Mouse (Mus musculus) urinary bladder, postnatal 4 days (tissue): ENCODE data around the gene Sobp.
A peak's percentile ranks its signal among the peaks of the same experiment; 100 is the strongest.

Experiments used
- DNase-seq, 2 experiments: peaks; one replicate each; pipeline ENCODE4 v3.0.0; 2021 to 2022; ENCODE audit warnings: low spot score in 2 of 2

Sobp gene

DNA sequence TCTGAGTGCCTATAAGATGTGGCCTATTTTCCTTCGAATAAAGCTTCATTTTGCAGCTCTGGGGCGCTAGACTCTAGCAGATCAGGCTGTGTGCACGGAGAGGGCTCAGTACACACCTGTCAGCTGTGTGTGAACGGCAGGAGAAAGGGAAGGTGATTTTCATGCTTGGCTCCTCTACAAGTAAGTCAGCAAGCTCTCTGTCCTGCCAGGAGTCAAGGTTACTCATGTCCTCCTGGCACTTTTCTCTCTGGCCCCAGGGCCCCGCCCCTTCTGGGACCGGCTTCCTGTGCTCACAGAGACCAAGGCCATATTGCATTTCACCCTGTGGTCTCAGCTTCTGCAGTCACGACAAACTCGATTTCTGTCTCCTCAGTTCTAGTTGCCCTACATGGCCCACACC, 138.8 kb downstream of the Sobp start:
- DNase-seq = no peak

DNA sequence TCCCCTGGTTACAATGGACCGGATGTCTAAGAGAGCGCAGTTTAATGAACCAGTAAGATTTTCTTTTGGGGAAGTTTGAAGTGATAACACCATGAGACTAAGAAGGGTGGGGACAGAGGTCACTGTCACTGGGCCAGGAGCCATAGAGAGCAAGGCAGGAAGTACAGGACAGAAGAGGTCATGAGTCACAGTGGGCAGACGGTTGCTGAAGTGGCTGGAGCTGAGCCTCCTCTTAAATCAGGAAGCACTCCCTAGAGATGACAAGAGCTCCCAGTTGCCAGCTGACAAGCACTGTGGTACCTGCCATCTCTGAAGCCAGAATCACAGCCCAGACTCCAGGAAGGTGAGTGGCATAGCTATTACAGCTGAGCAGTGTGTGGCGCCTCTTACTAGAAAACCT, 139.5 kb downstream of the Sobp start:
- no peak for DNase-seq

DNA sequence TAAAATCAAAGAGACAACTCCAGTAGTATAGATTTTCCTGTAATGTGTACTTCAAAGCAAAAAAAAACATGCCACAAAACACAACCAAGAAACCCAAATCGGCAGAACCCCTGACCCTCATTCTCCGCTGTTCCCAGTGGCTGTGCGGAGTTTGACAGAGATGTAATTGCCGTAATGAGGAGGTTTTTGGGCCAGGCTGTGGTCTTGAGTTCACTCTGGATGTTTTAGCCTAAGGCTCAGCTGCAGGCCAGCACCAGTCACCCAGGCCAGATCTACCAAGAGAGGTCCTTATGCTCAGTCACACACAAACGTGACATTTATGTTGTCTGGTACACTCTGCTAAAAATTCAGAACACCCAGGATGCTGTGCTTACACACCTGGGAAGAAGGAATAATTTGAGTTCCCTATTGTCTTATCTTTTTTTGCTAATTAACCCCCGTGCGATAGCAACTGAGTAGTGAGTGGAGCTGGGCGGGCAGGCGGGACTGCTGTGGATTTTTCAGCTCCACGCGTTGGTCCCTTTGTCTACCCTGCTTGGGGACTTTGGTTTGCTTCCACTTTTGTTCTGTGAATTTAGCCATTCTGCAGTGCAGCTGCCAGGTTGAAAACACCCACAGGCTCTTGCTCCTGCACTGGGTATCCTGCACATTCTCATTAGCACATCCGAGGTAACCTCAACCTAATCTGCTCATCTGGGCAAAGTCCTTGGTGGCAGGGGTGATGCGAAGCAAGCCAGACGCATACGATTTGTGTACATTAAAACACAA, 140.7 kb downstream of the Sobp start:
- no peak for DNase-seq

DNA sequence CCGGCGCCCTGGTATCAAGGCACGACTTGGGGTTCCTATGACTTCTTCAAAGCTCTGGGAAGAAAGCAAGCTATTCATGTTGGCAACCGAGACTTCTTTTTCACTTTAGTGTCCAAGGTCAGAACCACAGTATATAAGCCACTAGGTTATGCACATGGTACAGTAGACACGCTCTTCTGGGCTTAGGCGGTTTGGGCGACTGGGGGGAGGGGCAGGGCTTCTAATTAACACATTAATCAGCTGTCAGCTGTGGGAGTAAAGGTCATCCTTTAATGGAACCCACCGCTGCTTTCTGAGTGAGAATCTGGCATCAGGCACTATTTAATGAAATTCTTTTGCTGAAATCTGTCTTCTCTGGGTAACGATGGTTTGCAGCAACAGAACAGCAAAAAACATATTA, 147.3 kb downstream of the Sobp start:
- DNase-seq = no peak

DNA sequence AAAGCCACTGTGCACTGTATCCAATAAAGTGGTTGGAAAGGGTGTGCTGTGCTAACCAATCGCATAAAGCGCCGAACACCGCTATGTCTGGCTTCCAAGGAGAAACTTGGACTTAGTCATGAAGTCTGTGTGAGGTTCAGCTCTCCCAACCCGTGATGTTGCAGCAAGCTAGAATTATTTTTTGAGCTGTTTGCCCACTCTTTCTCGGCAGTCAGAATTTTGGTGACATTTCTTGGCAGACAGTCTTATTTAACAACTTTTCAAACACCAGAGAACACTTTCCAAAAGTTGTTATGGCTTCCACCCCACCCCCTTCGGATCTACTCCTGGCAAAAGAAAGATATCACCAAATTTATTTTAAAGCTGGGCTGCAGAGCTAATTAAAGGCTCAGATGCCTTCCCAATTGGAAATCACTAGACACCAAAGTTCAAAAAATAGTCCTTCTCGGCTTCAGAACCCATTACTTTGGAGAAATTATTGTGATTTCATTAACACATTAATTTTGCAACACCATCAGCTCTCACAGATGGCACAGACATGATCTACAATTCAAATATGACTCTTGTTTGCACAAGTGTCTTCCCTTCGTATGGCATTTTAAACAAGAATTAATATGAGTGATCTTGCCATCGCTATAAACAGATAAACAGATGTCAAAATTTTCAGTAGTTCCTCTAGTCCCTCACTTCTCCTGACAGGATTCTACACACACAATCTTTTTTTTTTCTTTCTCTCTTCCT, 150.7 kb downstream of the Sobp start:
- DNase-seq = no peak

DNA sequence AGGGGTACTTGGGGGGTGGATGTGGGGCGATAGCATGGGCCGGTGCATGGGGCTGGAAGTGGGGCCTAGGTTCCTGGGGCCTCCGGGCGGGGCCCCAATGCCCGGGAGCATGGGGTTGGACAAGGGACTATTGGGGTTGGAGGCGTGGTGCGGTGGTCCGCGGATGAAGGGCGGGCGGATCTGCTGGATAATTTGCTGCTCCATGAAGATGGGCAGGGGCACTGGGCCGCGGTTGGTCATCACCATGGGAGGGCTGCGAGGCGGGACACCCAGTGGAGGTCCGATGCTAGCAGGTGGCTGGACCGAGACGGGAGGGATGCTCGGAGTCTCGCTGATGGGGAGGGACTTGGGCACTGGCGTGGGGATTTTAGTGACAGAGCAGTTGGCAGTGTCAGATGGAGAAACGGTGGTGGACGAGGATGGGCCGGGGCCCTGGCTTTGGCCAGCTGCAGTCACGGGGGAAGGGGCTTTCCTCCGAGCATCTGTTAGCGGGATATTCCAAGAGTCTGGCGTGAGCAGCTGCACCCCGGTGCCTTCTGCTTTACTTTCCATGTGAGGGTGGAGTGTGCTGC, 152.1 kb downstream of the Sobp start:
- DNase-seq = no peak

DNA sequence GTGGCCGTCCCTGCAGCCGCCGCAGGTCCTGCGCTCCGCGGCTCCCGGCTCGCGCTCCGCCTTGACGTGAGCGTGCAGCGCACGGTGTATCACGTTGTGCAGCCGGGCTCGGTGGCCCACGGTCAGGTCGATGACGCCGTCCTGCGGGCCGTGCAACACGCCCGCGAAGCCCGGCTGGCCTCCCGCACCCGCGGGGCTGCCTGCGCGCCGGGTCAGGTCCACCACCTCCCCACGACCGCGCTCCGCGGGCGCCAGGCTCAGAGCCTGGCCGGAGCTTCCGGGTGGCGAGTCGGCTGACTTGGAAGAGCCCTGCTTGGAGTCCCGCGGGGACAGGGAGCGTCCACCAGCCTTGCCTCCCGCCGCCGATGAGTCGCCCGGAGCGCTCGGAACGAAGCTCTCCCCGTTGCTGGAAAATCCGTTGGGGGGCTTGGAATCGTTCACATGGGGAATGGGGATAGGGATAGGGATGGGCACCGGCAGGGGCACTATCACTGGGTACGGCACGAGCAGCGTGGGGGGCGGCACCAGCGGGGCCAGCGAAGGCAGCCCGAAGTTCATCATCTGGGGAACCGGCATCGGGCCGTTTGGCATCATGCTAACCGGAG, 152.7 kb downstream of the Sobp start:
- peak in 1 of 2 experiments; percentile 25 for DNase-seq

DNA sequence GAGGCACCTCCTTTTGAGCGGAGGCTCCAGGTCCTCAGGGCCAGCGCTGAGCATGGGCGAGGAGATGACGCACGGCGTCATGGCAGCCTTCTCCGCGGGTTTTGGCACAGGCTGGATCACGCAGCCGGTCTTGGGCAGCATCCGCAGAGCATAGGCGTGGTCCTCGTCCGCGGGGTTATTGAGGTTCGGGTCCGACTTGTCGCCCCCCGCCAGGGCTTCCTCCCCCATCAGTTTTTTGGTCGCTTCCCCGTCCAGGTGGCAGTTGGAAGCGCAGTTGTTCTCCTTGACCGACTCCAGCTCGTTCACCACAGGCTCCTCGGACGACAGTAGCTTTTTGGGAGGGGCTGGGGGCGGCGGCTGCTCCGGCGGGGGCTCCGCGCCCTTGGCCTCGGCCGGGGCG, 153.3 kb downstream of the Sobp start:
- no peak for DNase-seq

DNA sequence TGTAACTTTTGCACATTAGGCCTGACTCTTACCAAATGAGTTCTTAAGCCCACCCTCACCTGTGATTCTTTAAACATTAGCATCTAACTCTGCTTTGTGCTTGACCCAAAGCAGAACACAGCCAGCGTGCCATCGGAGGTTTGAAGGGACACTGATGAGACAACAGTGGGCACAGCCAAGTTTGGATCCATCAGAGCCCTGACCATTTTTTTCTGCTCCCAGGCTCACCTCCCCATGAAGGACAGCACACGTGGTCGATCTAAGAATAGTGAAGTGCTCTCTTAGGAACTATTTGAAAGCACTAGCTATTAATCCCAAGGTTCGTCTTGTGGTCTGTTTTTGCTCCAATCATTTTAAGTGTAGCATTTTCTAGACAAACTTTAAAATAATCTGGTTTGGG, 159.5 kb downstream of the Sobp start:
- DNase-seq = no peak

DNA sequence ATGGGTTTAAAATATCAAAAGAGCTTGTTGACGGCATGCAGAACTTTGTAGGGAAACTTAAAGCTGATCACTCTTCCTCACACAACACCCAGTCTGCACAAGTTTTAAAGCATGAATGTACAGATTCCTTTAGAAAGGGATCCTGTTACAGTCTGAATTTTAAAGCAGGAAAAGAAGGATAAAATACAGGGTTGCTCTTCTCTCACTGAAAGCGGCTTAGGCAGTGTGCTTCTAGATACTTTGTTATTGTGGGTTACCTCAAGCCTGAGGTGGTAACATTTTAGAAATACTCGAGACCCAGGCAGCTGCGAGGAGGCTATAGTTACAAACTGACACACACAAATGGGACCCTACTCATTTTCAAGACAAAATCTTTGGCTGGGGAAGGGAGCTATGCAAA, 160.0 kb downstream of the Sobp start:
- DNase-seq = no peak

DNA sequence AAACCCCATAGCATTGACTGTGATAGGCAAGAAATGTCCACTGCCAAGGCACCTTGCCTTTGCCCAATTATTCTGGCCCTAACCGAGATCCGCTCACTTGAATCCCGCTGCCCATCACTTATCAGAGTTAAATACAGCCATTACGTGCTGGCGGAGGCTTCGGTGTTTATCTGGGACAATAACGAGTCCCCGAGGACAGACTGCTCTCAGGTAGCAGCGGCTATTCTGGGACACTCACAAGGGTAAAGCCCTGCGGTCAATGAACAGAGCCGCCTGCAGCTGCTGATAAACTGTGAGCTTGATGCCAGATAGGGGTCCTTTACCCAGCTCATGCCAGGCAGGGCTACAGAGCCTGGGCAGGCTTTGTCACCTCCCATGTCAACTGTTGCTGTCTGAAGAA, 166.2 kb downstream of the Sobp start:
- DNase-seq = no peak

DNA sequence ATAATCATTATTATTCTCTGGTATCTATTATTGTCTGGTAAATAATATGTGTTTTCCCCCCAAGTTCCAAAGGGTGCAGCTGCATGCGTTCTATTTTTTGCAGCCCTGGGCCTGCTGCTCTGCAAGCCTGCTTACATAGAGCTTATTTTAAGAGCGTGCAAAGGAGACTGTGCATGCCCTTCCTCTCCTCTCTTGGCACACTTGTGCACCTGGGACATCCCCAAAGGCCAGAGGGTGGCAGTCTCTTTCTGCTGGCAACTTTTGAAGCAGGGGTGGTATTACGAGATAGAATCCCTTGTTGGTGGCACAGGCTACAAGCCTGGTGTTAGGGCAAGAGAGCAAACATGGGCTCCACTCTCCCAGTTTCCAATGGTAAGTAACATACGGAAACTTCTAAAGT, 167.8 kb downstream of the Sobp start:
- no peak for DNase-seq

DNA sequence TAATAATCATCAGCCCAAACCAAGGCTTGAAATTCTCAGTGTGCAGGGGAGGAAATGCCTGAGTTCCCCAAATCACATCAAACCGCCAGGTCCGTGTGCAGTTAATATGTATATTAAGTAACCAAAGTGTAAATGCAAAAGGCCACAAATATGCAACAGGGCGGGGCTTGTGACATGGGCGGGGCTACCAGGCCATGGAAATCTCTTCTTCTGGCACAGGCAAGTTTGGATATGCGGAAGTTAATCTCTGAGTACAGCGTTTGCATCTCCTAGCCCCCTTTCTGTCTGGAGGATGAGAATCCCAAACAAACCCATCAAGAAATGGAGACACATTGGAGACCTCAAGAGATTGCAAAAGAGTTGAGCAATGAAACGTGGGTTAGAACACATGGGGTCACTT, 168.7 kb downstream of the Sobp start:
- DNase-seq = no peak

DNA sequence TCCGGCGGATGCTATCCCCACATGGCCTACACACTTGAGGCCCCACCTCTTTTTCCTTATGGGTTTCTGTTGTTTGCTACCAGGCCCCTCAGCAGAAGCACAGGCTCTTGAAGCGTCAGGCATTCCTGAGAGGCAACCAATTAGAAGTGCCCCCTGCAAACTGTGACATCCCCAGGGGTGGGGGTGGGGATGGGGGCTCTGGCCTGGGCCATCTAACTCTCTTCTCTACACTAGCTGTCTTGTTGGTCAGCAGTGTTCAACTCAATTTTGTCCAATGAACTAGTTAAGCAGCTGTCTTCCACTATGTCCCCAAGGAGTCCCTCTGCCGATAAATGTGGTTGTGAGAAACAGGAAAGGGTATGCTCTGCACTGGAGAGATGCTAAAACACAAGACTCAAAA, 169.3 kb downstream of the Sobp start:
- DNase-seq = no peak

DNA sequence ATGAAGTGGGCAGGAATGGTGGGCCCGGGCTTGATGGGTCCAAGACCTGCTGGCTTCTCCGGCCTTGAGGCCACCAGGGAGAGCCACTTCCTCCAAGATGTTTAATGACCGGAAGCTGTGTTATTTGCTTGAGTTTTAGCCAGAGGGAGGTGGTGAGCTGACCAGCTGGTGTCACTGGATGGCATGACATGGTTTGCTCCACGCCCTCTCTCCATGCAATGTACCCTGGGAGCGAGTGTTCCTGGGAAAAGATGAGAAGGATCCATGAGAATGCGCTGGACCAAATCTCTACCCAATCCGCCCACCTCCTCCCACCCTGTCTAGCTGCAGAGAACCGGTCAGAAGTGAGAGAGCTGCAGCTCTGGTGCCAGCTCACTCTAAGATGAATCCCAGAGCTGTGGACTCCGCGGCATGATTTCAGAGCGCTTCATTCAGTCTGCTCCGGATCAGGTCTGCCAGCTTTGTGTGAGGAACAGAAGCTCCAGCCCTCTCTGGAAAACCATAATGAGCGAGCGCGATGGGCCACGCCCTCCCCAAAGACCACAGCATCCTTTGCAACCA, 170.1 kb downstream of the Sobp start:
- no peak for DNase-seq

DNA sequence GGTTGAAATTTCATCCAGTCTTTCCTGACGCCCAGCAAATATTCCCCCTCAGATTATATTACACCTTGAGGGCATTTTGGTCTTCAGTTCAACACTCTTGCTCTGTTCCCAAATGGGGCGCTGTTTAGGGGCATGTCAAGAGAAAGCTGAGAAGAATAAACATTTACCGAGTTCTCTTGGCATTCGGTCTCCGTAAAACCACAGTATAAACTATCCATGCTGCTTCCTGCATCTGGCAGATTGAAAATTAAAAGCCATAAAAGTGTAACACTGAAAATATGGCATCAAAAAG, 170.9 kb downstream of the Sobp start:
- no peak for DNase-seq

DNA sequence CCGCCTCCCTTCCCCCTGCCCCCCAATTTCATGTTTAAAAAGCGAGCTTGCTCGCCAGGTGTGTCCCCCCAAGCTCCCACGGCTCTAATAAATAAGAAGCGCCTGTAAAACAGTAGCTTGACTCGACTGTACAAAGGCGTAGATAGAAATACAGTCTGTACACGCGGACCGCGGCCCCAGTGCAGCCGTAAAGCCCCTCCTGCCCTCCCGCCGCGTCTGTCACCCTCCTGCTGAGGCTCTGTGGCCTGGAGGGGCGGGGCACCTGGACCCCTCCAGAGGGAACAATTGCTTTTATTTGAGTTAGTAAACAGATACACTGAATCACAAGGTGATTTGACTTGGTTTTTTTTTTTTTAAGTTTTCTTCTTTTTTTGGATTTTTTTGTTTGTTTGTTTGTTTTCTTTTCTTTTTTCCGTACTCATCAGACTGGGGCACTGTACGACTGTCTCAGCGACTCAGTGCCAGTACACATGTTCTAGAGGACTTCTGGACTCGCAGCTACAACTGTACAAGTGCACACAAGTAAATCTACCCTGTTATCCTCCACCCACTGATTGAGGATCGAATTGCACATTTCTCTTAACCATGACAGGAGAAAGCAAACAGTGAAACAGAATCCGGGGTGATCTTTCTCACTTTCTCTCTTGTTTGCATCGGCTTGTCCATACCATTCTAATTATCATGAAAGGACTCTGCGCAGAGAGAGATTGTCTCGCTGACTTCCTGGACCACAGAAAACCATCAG, 171.4 kb downstream of the Sobp start:
- DNase-seq = no peak

DNA sequence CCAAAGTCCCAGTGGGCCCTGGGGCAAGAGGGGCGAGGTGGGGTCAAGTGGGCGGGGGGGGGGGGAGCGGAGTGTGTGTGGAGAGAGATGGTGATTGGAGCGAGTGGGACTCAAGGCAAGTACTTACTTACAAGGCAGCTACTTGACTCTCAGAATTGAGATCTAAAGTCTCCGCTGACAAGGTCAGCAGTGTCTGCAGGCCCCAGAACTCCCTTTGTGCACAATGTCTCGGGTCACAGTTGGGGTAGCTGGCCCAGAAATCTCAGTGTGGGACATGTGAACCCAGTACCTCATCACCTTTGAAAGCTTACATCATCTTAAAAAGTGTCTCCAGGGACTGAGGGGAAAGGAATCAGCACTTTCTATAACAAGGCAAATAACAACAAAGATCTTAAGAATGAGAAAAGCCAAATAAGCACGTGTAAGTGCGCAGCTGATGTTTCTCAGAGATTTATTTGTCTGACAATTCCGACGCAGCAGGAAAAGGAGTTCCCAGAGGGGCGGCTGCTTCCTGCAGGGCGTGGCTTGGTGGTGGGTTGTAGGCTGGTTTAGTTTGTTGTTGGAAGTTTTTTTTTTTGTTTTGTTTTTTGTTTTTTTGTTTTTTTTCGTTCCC, 172.2 kb downstream of the Sobp start:
- no peak for DNase-seq

DNA sequence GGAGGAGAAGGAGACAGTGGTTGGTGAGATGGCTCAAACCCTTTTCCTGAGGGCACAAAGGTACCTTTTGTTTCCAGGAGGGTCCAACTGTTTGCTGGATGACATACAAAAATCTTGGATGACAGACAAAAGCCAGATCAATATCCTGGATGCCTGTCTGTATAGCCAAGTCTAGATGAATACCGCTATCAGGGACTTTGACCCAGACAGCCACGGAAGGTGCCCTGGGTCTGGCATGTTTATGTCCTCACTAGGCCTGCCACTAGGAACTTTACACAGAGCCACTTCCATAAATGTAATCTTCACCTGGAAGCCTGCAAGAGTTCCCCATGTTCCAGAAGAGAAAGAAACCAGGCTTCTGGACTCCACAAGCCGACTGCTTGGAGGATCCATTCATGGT, 172.9 kb downstream of the Sobp start:
- DNase-seq = no peak

DNA sequence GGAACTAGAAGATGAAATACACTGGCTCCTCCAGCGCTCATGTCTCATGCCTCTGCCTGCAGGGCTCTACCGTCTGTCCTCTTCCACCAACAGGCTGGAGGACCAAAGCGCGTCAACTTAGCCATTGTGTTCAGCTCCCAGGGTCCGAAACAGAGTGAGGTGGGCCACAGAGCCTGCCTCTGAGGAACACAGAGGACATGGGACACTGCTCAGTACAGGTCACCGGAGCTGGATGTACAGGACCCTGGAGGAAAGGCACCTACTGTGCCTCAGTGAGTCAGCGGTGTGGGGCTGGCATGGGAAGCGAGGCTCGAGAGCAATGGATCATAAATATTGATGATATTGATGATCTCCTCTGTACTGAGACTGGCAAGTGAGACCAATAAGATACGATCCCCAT, 175.0 kb downstream of the Sobp start:
- no peak for DNase-seq

DNA sequence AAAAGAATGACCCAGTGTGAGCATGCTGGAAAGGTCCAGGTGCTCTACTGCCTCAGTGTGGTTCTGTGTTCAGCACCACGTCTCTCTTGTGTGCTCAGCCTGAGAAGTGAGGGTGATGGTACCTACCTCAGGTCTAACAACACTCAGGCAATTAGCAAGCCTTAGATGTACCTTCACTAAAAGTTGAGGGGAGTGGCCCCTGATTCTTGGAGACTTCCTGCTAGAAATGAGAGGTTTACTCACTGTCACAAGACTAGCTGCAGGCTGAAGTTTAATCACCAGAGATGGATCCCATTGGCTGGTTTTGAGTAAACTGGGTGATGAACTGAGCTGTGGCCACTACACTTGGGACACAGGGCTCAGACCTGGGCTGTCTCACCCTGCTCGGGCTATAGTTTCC, 177.1 kb downstream of the Sobp start:
- no peak for DNase-seq

DNA sequence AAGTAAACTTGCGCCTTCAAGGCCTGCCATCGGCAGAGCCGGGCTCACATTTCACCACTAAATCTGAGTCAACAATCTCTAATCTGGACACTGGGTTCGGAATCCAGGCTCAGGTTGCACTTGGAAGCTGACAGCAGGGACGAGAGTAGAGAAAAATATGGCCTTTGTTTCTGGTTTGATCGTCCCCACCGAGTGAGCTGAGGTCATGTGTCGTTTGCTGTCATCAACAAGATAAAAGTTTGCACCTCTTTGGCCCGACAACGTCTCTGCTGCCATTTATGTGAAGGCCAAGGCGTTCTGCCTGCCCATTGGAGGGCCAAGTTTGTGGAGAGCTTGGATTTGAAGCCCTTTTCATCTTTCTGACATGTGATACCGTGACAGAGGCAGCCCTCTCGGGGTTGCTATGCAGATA, 178.8 kb downstream of the Sobp start:
- no peak for DNase-seq
